Mouse (Mus musculus) cerebellum, adult 2 months (tissue): ENCODE data around the gene Zfp866. TPM values are rescaled to one million over a fixed set of nuclear protein-coding genes. Genes with fewer than 3 reads are reported as not detected.
A peak's percentile ranks its signal among the peaks of the same experiment; 100 is the strongest.

Source experiments
- DNase-seq, 2 experiments: peaks; one replicate each; pipeline ENCODE4 v3.0.0; 2021
- H3K27ac ChIP-seq: fragments of 200-500 bp; 2 replicates; pipeline ENCODE4 v1.5.1; 2012; ENCODE audit warnings: low read length, control low read depth, inconsistent platforms; ENCODE audit not compliant: insufficient read depth
- H3K27me3 ChIP-seq: fragments of 200-500 bp; 2 replicates; pipeline ENCODE4 v1.6.1; 2012; ENCODE audit warnings: inconsistent platforms, mild to moderate bottlenecking, low read length, moderate library complexity; ENCODE audit not compliant: control insufficient read depth, insufficient read depth
- H3K4me1 ChIP-seq: fragments of 200-500 bp; 2 replicates; pipeline ENCODE4 v1.6.1; 2011; ENCODE audit warnings: low read length; ENCODE audit not compliant: control insufficient read depth, insufficient read depth
- H3K4me3 ChIP-seq: fragments of 200-500 bp; replicated peaks from 2 replicates; pipeline ENCODE3; 2011; ENCODE audit warnings: mild to moderate bottlenecking, low read depth, low read length, control low read depth; ENCODE audit not compliant: insufficient read depth
- CTCF ChIP-seq: fragments of 200-500 bp; IDR thresholded peaks from 2 replicates; pipeline ENCODE4 v1.5.1; 2011; ENCODE audit warnings: low read depth, mild to moderate bottlenecking, control low read depth, low read length, moderate library complexity, borderline replicate concordance; ENCODE audit not compliant: insufficient read depth
- POLR2A ChIP-seq: fragments of 200-500 bp; IDR thresholded peaks from 2 replicates; pipeline ENCODE4 v1.6.1; 2011; ENCODE audit warnings: low read length, control low read depth, borderline replicate concordance; ENCODE audit not compliant: insufficient read depth
- WGBS: fragments of 180-500 bp; shearing (Covaris S2); methylation state at CpG from one replicate; pipeline ENCODE4 v1.1.7; 2018; 5-methylcytosine and 5-hydroxymethylcytosine counted together
- polyA plus RNA-seq: library from polyadenylated mRNA; depleted of rRNA; stranded (reverse); fragments of >200 nt; gene quantifications from 2 replicates; pipeline ENCODE4 v1.2.3, GENCODE M21; 2012

The Zfp866 gene
- polyA plus RNA-seq, 1 experiment, result 30.6 TPM

- Histone ChIP-seq H3K27ac (no peak overlapping the region), H3K27me3 (no peaks in the 10 kb centered on the region), H3K4me3 (no peak overlapping the region), H3K4me1 (0 out of 2 replicates have a peak, but pooled peaks cover 3% of the 10 kb centered on the region)
- no peak for DNase-seq
- 94% methylated on average over 10 of the region's 10 CpGs for WGBS
- TF ChIP-seq CTCF (no peak), POLR2A (no peak)
These were observed 14.1 kb upstream of the Zfp866 start for GRCm38 (mm10) chr8:69805086-69805485.

- no peak overlapping the region for H3K27ac ChIP-seq
- no peaks in the 10 kb centered on the region for H3K27me3 ChIP-seq
- no peak overlapping the region for H3K4me3 ChIP-seq
- no peak for TF ChIP-seq CTCF
- no peak for TF ChIP-seq POLR2A
- 0 out of 2 replicates have a peak, but pooled peaks cover 3% of the 10 kb centered on the region for H3K4me1 ChIP-seq
- DNase-seq, result no peak
- WGBS, result 91% methylated on average over 6 of the region's 6 CpGs
These were observed 13.6 kb upstream of the Zfp866 start for GRCm38 (mm10) chr8:69804537-69804936.

- no peak for DNase-seq
- WGBS, result 93% methylated on average over 7 of the region's 7 CpGs
- H3K4me3 ChIP-seq, result no peak overlapping the region
- no peak overlapping the region for H3K27ac ChIP-seq
- no peaks in the 10 kb centered on the region for H3K27me3 ChIP-seq
- no peaks in the 10 kb centered on the region for H3K4me1 ChIP-seq
- no peak for TF ChIP-seq CTCF
- no peak for TF ChIP-seq POLR2A
These were observed 12.4 kb upstream of the Zfp866 start for GRCm38 (mm10) chr8:69803366-69803765.

DNA sequence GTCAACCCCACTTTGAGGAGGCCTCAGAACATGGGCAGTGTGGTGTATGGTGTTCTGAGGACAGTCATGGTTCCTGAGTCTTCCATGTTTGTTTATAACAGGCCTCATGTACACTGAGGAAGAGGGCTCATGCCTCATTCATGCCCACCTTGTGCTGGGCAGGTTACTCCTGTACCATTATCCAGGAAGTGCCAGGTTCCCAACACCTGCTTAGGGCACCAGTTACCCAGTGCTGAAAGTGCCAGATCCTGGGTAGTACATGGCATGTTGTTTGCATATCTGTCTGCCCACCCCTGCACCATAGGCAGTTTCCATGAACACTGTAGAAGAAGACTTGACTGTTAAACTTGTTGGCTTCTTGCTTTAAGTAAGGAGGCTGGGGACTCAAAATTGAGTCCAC, 11.2 kb upstream of the Zfp866 start:
- Histone ChIP-seq H3K4me3 (no peak overlapping the region), H3K27me3 (no peaks in the 10 kb centered on the region), H3K4me1 (no peaks in the 10 kb centered on the region), H3K27ac (no peak overlapping the region)
- no peak for TF ChIP-seq POLR2A
- TF ChIP-seq CTCF, result no peak
- no peak for DNase-seq

GRCm38 (mm10) chr8:69801796-69802195, 10.8 kb upstream of the Zfp866 start:
- WGBS, result 95% methylated on average over 4 of the region's 4 CpGs
- Histone ChIP-seq H3K27ac (no peak overlapping the region), H3K4me3 (no peak overlapping the region), H3K4me1 (no peaks in the 10 kb centered on the region), H3K27me3 (no peaks in the 10 kb centered on the region)
- peak in 1 of 2 experiments; percentile 4 for DNase-seq
- no peak for TF ChIP-seq CTCF
- TF ChIP-seq POLR2A, result no peak

- Histone ChIP-seq H3K27ac (no peak overlapping the region), H3K4me1 (no peaks in the 10 kb centered on the region), H3K27me3 (no peaks in the 10 kb centered on the region), H3K4me3 (no peak overlapping the region)
- no peak for DNase-seq
- 90% methylated on average over 5 of the region's 5 CpGs for WGBS
- TF ChIP-seq POLR2A (no peak), CTCF (no peak)
These were observed 9.0 kb upstream of the Zfp866 start for GRCm38 (mm10) chr8:69799946-69800345.

DNA sequence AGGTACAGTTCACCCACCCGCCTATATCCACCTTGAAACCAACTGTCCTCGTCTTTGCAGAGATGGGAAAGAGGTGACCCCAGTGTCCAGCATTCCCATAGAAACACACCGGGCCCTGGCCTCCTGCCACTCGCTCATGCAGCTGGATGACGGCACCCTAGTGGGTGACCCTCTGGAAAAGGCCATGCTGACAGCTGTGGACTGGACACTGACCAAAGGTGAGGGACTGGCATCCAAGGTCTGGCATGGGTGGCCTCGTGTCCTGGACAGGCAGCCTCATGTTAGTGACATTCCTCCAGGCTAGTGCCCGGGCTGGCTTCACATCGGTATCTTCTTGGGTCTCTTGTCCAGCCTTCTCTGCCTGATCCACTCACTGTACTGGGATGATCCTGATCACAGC, 8.3 kb upstream of the Zfp866 start:
- Histone ChIP-seq H3K27me3 (no peaks in the 10 kb centered on the region), H3K4me1 (no peaks in the 10 kb centered on the region), H3K4me3 (no peak overlapping the region), H3K27ac (no peak overlapping the region)
- no peak for DNase-seq
- 69% methylated on average over 8 of the region's 8 CpGs for WGBS
- no peak for TF ChIP-seq CTCF
- no peak for TF ChIP-seq POLR2A

DNA sequence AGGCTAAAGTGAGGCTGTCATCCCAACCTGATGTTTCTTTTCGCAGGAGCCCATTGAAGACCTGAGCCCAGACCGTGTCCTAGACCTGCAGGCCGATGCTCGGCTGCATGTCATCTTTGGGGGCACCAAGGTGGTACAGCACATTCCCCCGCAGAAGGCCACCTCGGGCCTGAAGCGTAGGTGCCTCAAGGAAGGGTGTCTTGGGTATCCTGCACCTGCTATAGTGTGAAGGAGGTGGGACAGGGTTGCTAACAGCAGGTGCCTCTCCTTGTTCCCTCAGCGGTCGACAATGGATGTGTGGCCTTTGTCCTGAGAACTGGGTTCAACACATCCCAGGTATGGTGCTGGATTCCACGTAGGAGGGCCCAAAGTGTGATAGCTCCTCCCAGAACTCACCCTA, 6.7 kb upstream of the Zfp866 start:
- WGBS, result 94% methylated on average over 10 of the region's 10 CpGs
- H3K27me3 ChIP-seq, result no peaks in the 10 kb centered on the region

More for the DNA sequence above, 6.7 kb upstream of the Zfp866 start:
- Histone ChIP-seq H3K4me3 (no peak overlapping the region), H3K4me1 (no peaks in the 10 kb centered on the region), H3K27ac (no peak overlapping the region)
- TF ChIP-seq CTCF (no peak), POLR2A (no peak)
- peak in 1 of 2 experiments; percentile 7 for DNase-seq
